Mouse (Mus musculus) embryo, embryonic 11 days (tissue): ENCODE data around the gene Cops9.

ENCODE experiments used
- DNase-seq: peaks from one replicate; pipeline ENCODE4 v3.0.0-alpha.2; 2015

Cops9 gene

DNA sequence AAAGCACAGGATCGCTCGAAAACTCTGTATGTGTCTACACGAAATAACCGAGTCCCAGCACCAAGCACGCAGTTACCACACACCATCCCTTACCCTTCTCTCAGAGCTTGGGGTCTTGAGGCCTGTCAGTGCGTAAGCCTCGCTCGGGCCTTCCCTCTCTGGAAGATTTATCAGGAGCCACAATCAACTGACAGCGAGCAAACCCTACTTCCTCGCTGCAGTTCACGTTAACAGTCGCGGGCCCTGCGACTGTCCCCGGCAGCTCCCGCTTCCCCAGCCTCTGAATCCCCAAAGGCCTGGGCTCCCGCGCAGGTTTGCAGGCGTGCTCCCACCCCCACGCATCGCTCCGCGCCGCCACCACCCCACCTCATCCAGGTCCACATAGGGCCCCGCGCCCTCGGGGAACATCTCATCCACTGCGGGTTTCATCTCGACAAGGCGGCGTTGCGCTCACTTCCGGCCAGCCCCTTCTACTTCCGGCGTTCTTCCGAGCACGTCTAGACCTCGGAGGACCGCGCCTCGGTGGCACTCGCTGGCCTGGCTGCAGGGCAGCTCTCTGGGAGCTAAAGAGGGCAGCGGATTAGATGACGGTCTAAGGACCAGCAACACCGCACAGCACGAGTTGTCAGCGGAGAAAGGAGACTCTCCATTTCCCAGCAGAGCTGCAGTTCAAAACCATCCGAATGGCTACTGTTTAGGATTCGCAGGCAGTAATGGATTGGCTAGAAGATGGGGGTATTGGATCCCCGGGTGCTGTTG lies at the start of gene Cops9:
Gene Cops9, minus strand, starts transcription at position 472 of the 759 bp plus-strand sequence.
- DNase-seq, result peak; percentile 94

DNA sequence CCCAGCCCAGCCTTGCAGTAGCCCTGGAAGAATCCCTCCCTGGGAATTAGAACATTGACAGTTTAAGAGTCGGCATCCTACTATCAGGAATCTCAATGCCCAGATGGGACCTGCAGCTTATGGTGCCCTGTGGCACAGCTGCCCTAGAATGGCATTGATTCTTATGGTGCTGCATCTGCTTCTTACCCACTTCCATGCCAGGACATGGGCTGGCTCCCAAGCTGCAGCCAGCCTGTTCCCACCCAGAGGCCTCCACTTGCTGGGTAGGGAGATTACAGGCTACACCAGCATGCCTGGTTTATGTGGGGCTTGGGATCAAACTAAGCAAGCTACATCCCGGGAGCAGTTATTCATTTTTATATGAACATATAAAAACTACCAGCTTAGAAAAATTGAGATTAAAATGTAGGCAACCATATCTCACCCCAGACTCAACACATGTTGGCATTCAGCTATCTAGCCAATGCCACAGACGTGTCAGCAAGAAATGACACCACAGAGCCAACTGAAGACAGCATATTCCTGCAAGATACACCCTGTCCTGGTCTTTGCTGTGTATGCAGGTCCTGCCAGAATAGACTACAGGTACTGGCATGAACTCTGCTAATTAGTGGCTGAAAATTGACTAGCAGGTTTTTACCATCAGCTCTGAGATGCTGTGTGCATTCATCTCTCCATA lies 49.5 kb upstream of the Cops9 start:
- DNase-seq, result no peak

DNA sequence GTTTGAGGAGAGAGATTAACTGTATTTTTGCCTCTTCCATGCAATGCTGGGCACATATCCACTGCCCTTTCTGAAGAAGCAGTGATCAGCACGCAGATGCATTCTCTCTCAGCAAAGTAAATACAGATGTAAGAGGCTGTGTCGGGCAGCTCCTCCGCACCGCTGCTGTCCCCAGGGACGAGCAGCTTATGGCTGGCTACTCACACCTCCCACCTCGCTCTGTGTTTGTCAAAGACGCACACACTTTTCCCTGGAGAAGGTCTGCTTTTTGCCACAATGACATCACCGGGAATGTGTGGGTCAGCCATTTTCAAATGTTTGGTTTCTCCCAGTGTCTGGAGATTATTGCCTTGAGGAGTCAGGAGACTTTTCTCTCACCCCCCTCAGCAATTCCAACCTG lies 45.2 kb upstream of the Cops9 start:
- DNase-seq, result peak; percentile 55

DNA sequence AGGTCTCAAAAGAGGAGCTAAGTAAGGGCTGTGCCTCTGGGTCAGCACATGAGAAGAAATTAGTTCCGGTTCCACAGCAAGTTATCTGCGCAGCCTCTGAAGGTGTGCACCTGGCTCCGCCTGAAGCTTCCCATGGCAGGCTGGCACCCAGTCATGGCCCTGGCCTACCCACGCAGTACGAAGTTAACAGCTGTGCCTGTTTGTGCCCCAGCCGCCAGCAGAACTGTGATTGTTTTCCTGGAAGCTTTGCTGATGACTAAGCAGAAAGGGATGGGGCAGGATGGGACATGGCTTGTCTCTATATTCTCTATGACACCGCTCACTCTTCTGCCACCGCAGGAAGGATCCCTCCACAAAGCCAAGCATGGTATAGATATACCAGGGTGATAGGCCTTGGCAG lies 41.4 kb upstream of the Cops9 start:
- DNase-seq, result no peak

DNA sequence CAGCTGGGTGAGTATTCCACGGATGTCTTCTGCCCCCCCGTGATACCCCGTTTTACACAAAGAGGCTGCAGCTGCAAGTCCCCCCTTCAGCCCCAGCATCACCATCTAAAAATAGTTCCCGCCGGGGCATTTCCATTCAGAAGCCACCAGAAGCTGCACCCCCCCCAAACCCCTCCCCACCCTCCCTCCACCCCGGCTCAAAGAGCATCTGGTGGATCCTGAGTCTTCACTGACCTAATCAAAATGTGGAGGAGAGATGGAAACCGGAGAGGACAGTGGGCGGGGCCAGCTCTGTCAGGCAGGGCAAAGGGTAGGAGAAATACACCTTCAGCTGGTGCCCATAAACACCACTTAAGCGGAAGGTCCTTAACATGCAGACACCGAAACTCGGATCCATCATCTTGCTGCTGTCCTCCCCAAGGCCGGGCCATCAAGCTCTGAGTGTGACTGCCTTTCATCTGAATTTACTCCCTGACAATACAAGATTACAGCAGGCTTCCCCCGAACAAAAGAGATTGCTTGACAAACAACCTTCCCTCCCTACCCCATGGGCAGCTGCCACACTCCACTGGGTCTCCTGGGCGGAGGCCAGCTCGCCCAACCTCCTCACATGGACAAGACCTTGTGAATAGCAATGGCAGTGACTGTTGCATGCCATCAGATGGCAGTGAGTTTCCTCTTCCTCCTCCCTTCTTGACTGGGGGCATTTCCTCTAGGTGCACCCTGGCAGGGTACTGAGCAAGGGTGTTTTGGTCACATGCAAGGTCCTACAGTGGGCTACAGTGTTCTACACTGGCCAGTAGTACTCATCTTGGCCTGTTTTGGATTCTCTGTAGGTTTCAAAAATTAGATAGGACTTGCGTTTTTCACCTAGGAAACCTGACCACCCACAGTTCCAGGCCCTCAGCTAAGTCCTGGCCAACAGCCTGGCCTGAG lies 39.2 kb upstream of the Cops9 start:
- peak; percentile 55 for DNase-seq

DNA sequence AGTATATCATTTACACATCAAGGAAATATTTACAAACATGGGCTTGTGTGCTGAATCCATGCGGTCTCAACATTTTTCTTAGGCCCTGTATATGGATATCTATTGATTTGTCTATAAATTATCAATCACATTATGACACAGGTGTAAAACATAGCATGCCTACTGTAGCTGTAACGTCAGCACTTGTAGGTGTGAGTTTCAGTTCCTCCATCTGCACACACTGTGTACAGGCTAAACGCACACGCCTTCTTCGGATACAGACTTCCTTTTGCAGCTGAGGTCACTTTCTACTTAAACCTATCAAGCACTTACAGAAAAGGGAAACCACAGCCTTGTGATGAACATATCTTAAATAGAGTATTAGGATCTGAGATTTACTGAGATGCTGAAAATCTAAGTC lies 37.0 kb upstream of the Cops9 start:
- no peak for DNase-seq

DNA sequence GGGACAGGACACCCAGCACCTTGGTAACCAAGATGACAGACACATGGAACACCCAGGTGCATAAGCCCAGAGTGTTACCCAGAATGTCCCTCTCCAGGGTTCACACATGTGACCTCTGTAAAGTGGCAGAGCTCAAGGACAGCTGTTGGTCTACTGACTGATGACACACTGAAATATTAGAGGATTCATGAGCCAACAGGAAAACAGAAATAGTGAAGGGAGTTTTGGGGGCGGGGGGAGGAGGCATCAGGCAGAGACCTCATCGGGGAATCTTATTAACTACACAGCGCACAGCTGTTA lies 34.8 kb upstream of the Cops9 start:
- DNase-seq, result no peak

DNA sequence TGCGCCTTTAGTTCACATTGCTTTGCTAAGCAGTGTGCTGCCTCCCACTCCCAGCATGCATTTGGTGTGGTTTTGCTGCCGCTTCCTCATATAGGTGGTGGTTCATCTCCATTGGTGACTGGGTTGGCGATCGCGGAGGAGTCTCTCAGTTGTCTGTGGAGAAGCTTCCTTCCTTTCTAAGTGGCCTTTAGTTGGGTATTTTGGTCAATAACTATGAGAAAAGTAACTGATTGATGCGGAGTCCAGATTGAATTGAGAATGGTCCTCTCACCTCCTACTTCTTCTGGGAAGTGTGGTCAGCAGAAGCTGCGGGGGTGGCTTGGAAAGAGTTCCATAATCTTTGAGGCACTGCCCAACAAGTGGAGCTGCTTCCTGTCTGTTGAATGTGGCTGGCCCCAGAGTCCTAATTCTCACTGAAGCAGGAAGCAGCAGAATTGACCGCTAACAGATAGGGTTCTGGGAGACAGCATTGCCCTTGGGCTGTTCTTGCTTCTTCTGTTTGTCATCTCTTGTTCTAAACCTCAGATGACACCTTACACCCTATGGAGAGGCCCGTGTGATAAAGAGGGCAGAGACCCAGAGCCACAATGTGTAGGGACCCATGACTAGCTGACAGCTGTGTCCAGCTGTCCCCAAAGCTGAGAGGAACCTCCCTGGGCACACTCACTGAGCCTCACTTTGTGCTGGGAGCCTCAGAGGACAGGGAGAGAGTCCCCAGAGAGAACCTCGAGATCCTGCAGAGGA lies 34.3 kb upstream of the Cops9 start:
- DNase-seq, result no peak

DNA sequence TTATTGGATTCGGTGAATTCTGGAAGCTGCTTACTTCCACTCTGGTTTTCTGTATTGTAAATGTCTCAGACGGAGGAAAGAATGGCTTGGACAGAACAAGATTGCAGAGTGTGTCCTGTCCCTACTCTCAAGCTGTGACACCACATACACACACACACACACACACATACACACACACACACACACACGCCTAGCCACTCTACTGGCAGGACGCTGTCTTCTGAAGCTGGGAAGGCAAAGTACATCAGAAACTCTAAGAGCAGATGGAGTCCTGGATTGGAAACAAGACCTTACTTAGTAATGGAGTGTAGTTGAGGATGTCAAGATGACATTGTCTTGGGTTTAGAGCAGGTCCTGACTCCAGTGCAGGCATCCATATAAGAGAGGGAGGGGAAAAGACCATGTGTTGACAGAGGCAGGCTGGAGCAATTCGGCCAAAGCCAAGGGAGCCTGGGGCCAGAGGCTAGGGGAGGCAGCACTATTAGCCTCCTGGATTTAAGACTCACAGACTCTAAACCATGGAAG lies 31.5 kb upstream of the Cops9 start:
- DNase-seq, result no peak

DNA sequence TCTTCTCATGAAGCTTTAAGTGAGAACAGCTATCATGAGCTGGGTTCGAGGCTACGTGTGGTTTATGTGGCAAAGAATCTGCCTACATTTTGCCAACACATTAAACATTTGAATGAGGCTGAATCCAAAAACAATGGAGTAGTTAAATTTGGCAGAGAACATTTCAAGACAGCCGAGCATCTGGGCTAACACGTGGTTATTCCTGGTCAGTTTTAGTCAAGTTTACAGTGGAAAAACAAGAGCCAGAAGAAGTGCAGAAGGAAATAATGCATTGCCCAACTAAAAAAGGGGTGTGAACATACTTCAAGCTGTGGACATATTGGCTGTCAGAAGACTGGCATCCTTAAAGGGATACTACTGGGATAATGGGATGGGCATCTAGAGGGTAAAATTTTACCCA lies 29.5 kb upstream of the Cops9 start:
- no peak for DNase-seq

DNA sequence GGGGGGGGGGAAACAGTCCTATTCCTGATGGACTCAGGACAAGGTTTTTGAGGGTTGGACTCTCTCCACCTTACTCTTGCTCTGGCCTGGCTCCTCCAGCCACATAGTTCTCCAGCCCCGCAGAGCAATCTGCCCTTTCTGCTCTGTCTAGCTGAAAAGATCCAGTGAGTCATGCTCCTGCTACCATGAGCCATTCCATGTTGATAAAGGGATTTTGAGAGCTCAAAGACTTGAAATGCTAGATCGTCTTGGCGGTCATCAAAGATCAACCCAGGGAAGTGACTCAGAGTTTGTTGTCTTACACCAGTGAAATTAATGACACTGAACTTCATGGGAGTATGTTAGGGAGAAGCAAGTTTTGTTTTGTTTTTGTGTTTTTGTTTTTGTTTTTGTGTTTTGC lies 27.6 kb upstream of the Cops9 start:
- DNase-seq, result no peak

DNA sequence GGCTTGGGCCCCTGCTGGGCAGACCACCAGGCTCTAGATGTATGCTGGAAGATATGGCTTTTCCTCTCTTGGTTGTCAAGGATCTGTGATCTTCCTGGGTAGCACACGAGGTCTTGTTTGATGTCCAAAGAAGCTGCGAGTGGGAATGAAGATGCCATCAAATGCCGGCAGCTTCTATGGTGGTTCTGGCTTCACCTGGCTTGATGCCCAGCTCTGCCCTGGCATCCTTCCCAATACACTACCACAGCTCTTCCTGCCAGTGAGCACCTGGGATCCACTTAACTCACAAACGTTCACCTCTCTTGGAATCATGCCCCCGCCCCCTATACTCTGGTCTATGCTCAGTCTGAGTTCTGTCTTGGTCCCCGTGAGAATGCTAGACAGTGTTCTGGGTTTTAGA lies 25.3 kb upstream of the Cops9 start:
- no peak for DNase-seq

DNA sequence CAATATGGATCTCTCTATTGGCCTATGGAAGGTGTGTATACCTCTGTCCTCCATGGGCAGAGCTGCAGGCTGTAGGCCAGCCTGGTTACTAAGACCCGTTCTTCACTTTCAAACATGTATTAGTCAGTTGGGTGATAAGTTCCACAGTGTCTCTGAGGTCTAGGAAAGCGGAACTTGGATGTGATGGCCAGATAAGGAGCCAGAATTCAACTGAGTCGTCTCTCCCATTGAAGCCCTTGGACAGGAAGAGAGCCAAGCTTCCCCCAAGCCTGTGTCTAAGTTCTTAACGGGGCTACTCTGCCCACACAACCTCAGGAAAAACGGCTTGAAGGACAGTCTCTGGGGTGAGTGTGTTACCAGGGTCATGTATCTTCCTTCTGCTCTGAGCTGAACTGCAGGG lies 17.6 kb upstream of the Cops9 start:
- DNase-seq, result no peak

DNA sequence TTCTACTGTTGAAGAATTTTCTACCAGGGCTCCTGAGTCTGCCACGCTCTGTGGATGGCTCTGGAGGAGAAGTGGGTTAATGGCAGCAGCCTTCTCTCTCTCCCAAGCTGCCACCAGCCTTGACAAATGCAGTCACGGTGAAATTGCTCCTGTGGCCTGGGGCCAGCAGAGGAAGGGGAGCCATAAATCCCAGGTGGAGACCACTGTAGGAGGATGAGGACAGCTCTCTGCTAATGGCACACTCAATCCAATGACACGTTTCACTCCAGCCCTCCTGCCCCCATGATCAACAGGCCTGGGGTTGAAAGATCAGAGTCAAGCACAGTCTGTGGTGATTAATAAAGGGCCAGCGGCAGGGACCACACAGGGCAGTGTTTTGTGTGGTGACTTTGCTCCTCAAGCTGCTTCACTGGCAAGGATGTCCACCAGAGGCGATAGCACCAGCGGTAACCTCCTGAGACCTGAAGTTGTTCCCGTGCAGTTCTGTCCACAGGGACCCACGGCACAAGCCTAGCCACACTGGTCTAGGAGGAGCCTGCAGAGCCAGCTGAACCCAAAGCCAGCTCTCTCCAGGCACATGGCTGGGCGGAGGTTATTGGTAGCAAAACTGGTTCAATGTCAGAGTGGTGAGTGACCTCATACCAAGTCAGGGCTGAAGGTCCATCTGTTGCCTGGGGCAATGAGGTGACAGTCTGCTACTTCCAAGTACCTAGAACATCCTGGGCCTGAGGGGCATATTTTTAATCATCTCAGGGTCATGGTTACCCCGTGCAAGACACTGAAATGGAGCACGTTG lies 15.4 kb upstream of the Cops9 start:
- DNase-seq, result no peak

DNA sequence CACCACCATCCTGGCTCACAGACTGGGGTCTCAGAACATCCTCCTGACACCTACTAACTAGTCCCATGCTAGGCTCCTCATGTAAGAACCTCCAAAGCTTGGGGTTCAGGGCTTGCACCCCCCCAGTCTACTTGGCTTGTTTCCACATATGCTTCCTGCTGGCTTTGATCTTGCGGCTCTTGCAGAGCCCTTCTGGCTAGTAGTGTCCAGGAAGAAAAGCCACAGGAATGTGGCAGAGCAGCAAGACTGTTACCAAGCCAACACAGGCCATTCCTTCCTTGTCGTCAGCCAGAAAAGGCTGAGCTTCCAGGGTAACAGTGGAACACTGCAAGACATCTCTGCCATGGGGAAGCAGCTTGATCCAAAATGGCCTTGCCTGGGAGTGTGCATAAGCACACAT lies 12.9 kb upstream of the Cops9 start:
- DNase-seq, result no peak

DNA sequence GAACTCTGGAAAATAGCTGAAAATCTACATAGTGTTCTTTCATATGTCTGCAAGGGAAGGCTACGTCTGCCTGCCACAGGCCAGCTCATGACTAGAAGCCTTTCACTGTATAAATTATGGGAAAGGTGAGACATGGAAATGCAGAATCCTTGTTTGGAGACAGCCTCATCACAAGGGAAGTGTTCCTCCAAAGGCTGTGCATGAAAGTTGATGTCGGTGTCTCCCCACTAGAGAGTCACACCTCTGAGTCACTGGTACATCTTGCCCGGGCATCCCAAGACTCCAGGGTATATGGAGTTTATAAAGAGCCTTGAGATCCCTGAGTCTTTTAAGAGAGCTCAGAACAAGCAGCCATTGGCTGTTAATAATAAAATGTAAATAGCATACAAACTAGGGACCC lies 11.4 kb upstream of the Cops9 start:
- DNase-seq, result no peak

DNA sequence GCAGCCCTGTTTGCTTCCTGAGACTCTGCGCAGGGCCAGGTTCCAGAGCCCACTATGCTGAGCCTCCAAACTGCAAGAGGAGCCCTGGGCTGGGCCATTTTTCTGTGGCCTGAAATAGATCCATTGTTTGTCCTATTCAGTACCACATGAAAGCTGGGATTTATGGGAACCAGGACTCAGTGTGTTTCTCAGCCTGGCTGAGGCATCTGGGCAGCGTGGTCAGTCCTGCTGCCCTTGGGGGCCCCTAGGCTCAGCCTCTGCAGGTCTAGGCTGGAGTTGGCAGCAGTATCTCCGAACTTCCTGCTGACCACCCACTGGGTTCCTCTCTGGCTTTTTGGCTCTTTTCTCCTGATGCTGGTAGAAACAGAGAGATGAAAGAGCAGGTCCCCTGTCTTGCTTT lies 9.7 kb upstream of the Cops9 start:
- no peak for DNase-seq

DNA sequence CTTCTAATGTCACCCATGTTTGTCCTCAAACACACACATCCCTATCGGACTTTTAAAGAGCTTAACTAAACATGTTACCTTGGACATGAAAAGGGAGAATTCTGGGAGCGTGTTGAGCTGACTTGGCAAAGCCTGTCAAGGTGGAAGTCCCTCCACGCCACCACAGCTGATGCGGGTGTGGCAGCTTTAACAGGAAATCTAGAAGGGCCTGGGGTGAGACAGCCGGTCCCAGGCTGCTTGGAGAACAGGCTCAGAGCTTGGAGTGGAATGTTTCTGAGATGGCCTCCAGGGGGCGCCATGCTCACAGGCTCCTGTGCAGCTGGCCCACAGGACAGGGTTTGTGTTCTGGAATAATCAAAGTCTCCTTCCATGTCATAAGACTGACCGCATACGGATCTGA lies 6.9 kb upstream of the Cops9 start, which contains the start of gene Otos:
Gene Otos, minus strand, starts transcription at position 169 of the 400 bp plus-strand sequence.
- peak; percentile 80 for DNase-seq

DNA sequence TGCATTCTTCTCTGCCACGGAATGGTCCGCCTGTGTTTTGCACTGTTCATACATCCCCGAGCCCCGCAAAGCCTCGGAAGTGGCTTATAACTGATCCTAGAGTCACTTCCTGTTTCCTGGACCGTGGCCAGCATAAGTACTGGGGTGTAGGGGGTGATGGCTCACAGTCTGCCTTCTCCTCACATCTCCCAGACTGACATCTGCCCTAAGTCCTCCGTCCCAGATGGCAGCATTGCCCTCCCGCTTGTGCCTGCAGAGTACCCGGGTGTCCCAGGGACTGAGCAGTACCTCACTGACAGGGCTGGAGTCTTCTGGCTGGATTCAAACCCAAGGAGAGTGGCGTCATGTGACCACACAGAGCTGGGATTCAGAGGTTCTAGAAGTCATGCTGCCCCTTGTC lies 6.4 kb upstream of the Cops9 start:
- no peak for DNase-seq

DNA sequence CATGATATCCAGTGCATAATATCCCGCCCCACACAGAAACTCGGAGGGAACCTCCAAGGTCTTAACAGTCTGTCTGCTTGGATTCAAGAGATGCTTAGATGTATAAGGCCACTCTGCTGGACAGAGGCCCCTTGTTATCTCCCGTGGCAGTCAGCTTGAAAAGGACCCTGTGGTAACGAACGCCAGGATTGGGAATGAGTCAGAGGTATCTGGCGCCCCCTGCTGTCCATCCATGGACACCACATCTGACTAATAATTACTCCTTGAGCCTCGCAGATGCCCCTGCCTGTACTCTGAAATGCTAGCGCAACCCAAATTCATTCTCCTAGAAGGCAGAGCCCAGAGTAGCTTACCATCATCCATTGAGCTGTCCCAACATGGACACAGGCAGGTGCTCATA lies 6.0 kb upstream of the Cops9 start:
- peak; percentile 85 for DNase-seq

DNA sequence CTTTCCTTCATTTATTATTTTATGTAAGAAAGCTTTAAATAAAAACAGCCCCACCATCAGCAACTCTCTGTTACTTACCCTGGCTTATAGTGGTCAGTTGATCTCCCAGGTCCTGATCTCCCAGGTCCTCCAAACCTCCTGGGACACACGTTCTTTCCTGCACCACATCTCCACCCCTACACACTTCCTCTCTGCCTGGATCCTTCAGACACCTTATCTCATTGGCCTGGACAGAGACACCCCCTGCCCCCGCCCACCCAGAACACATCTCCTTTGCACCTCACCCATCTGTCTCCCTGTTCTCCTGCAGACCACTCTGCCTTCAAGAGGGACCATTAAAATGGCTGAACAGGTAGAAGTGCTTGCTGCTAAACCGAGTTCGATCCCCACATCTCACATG lies 5.2 kb upstream of the Cops9 start:
- DNase-seq, result no peak

DNA sequence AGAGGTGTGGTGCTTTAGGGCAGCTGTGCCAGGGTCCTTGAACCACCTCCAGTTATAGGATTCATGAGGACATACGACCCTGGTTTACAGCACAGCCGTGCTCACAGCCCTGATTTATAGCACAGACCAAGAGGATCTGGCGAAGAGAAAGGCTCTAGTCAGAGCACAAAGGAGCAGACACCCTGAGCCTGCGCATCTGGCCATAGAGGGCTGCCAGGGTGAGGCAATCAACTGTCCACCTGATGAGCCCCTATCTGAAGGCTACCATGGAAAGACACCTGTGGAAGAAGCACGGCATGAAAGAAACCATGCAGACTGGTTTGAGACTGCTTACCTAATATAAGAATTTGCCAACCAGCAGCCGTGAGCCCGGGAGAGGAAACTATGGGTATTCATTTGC lies 4.8 kb upstream of the Cops9 start:
- no peak for DNase-seq
